Mouse (Mus musculus) stomach, embryonic 15.5 days (tissue): Measurements from ENCODE around the gene Nxph3. TPM values are rescaled to one million over a fixed set of nuclear protein-coding genes. Genes with fewer than 3 reads are reported as not detected.
"Not testable (repeated sequence)": the region's sequence is repeated elsewhere in the genome, so short reads cannot be mapped to it uniquely, and the experiment has no call there.

Experiments
- ATAC-seq: fragments of 200-750 bp; cut with Nextera tagmentation; 2 replicates; pipeline ENCODE4 v1.8.0; 2017; ENCODE audit warnings: low read depth, moderate number of reproducible peaks, moderate TSS enrichment; ENCODE audit not compliant: insufficient read depth, low FRiP score
- H3K27ac ChIP-seq: fragments of 300-500 bp; sonication (generic); 2 replicates; pipeline ENCODE4 v1.5.1; 2015; ENCODE audit warnings: mild to moderate bottlenecking, inconsistent platforms
- H3K27me3 ChIP-seq: fragments of 300-500 bp; sonication (generic); replicated peaks from 2 replicates; pipeline ENCODE4 v1.6.1; 2015; ENCODE audit warnings: inconsistent platforms
- H3K36me3 ChIP-seq: fragments of 300-500 bp; sonication (generic); 2 replicates; pipeline ENCODE4 v1.6.1; 2015; ENCODE audit warnings: inconsistent platforms
- H3K4me1 ChIP-seq: fragments of 300-500 bp; sonication (generic); 2 replicates; pipeline ENCODE4 v1.6.1; 2015; ENCODE audit warnings: inconsistent platforms
- H3K4me2 ChIP-seq: fragments of 300-500 bp; sonication (generic); 2 replicates; pipeline ENCODE4 v1.6.1; 2015; ENCODE audit warnings: mild to moderate bottlenecking, inconsistent platforms
- H3K4me3 ChIP-seq: fragments of 300-500 bp; sonication (generic); replicated peaks from 2 replicates; pipeline ENCODE4 v1.5.1; 2015; ENCODE audit warnings: inconsistent platforms
- H3K9ac ChIP-seq: fragments of 300-500 bp; sonication (generic); 2 replicates; pipeline ENCODE4 v1.6.1; 2015; ENCODE audit warnings: inconsistent platforms
- H3K9me3 ChIP-seq: fragments of 300-500 bp; sonication (generic); 2 replicates; pipeline ENCODE4 v1.6.1; 2016; ENCODE audit warnings: inconsistent platforms
- WGBS: fragments of 180-500 bp; shearing (Covaris S2); methylation state at CpG from one replicate; pipeline ENCODE4 v1.1.7; 2015; 5-methylcytosine and 5-hydroxymethylcytosine counted together
- polyA plus RNA-seq: library from polyadenylated mRNA; unstranded; fragments of >200 nt; fragmentation: Nextera tagmentation; extraction: Ambion mirVana; gene quantifications from 2 replicates; pipeline ENCODE4 v1.2.1, GENCODE M21; 2015

The Nxph3 gene
- polyA plus RNA-seq, 1 experiment from 2014 or later, result 0.83 TPM

DNA sequence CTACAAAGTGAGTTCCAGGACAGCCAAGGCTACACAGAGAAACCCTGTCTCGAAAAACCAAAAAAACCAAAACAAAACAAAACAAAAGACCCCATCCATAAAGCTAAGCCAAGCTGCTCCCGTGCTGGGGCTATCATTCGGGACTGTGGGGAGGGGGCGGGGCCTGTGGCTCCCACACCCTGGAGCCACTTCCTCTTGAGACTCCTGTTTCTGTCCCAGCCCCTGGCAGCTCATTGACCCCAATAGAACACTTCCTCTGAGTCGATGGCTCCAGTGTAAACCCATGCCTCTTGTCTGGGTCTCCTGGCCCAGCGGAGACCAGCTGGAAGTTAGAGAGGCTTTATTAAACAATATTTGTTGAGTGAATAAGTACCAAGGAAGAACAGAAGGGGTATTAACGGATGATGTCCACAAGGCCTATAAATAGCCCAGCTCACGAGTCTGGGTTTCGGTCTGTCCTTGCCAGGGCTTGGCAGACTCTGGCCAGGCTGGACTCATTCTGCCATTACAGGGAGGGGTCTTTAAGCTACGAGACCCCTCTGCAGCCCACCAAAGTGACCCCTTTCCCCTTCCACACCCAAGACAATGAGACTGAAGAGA, 10.7 kb downstream of the Nxph3 start:
- ATAC-seq, result no peak; the same call in 1 of the 2 replicates
- 45% methylated on average over 10 of the region's 10 CpGs for WGBS

DNA sequence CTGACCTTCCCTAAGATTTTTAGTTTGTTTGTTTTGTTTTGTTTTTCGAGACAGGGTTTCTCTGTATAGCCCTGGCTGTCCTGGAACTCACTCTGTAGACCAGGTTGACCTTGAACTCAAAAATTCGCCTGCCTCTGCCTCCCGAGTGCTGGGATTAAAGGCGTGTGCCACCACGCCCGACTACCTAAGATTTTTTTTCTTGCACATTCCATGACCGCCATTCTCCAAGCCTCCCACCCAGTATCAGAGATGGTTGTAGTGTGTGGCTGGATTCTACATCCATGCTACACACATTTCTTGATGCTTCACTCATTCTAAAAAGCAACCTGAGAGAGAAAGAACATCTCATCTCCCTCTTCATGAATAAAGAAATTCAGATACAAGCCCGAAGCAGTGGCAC, 12.5 kb downstream of the Nxph3 start:
- 78% methylated on average over 8 of the region's 8 CpGs for WGBS

More for the DNA sequence above, 10.7 kb downstream of the Nxph3 start:
- Histone ChIP-seq H3K9me3 (no peaks in the 10 kb centered on the region), H3K4me2 (no peak overlapping the region), H3K27ac (no peak overlapping the region), H3K9ac (no peak overlapping the region), H3K27me3 (no peaks in the 10 kb centered on the region), H3K4me1 (0 out of 2 replicates have a peak, but pooled peaks cover 6% of the 10 kb centered on the region), H3K36me3 (no peaks in the 10 kb centered on the region), H3K4me3 (no peak overlapping the region)

GRCm38 (mm10) chr11:95500836-95501235, 13.5 kb downstream of the Nxph3 start:
- no peak overlapping the region for H3K4me2 ChIP-seq
- 0 out of 2 replicates have a peak, but pooled peaks cover 6% of the 10 kb centered on the region for H3K4me1 ChIP-seq
- no peak overlapping the region for H3K27ac ChIP-seq
- WGBS, result 48% methylated on average over 3 of the region's 3 CpGs
- H3K27me3 ChIP-seq, result no peaks in the 10 kb centered on the region
- peaks cover 9% of the 10 kb centered on the region; the same call in 1 of the 2 replicates for H3K36me3 ChIP-seq
- ATAC-seq, result no peak
- no peaks in the 10 kb centered on the region for H3K9me3 ChIP-seq
- H3K4me3 ChIP-seq, result no peak overlapping the region
- no peak overlapping the region for H3K9ac ChIP-seq

More for the DNA sequence above, 12.5 kb downstream of the Nxph3 start:
- H3K4me1 ChIP-seq, H3K36me3 ChIP-seq, ATAC-seq, H3K27ac ChIP-seq, H3K27me3 ChIP-seq, H3K9me3 ChIP-seq, H3K4me2 ChIP-seq, H3K4me3 ChIP-seq, H3K9ac ChIP-seq: not testable (repeated sequence)

DNA sequence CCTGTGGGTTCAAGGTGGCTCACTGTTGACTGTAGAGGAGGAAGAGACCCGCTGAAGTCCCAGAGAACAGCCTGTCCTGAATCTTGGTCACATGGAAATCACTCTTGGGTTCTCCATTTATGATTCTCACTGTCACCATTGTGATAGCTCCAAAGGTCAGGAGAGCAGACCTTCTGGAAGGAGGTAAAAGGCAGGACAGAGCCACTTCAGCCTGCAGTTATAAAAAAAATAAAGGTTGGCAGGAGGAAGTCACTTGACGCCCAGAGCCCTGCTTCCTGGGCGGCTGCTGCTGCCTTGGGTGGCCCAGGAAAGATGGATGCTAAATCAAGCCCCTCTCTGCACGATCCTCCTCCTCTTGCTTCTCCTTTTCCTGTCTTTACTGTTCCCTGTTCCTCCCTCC, 14.0 kb downstream of the Nxph3 start:
- WGBS, result 46% methylated on average over 4 of the region's 4 CpGs
- no peaks in the 10 kb centered on the region for H3K27me3 ChIP-seq
- H3K9me3 ChIP-seq, result no peaks in the 10 kb centered on the region
- H3K4me3 ChIP-seq, result no peak overlapping the region
- H3K4me2 ChIP-seq, result no peak overlapping the region
- no peak for ATAC-seq
- H3K36me3 ChIP-seq, result peaks cover 10% of the 10 kb centered on the region; the same call in 1 of the 2 replicates
- no peak overlapping the region for H3K9ac ChIP-seq
- H3K27ac ChIP-seq, result no peak overlapping the region
- 0 out of 2 replicates have a peak, but pooled peaks cover 6% of the 10 kb centered on the region for H3K4me1 ChIP-seq

DNA sequence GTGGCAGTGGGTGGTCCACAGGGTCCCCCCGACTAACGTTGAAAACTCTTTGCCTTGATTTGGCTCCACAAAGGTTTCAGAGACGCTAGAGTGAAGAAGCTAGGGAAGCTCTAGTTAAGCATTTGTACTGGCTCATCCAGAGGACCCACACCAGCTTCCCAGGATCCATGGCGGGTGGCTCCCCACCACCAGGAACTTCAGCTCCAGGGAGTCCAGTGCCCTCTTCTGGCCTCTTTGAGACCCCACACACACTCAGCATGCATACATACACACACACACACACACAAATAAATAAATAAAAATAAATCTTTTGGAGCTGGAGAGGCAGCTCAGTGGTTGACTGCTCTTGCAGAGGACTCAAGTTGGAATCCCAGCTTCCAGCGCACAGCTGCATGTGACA, 16.4 kb downstream of the Nxph3 start:
- 92% methylated on average over 5 of the region's 5 CpGs for WGBS
- Histone ChIP-seq H3K4me3 (no peak overlapping the region), H3K4me1 (no peaks in the 10 kb centered on the region), H3K9ac (no peak overlapping the region), H3K4me2 (no peak overlapping the region), H3K36me3 (peaks cover 16% of the 10 kb centered on the region), H3K9me3 (no peaks in the 10 kb centered on the region), H3K27ac (no peak overlapping the region), H3K27me3 (no peaks in the 10 kb centered on the region)
- no peak for ATAC-seq

- H3K9me3 ChIP-seq, result no peaks in the 10 kb centered on the region
- peaks cover 18% of the 10 kb centered on the region for H3K36me3 ChIP-seq
- H3K9ac ChIP-seq, result no peak overlapping the region
- no peak overlapping the region for H3K4me2 ChIP-seq
- no peak for ATAC-seq
- H3K27me3 ChIP-seq, result no peaks in the 10 kb centered on the region
- no peak overlapping the region for H3K4me3 ChIP-seq
- H3K4me1 ChIP-seq, result no peaks in the 10 kb centered on the region
- H3K27ac ChIP-seq, result no peak overlapping the region
- WGBS, result 81% methylated on average over 9 of the region's 9 CpGs
These were observed 18.5 kb downstream of the Nxph3 start for GRCm38 (mm10) chr11:95495883-95496282.

- no peak for ATAC-seq
- H3K27me3 ChIP-seq, result no peaks in the 10 kb centered on the region
- H3K36me3 ChIP-seq, result peaks cover 29% of the 10 kb centered on the region
- no peak overlapping the region for H3K4me2 ChIP-seq
- 85% methylated on average over 3 of the region's 3 CpGs for WGBS
- no peak overlapping the region for H3K9ac ChIP-seq
- H3K4me3 ChIP-seq, result no peak overlapping the region
- H3K4me1 ChIP-seq, result no peaks in the 10 kb centered on the region
- no peak overlapping the region for H3K27ac ChIP-seq
- no peaks in the 10 kb centered on the region for H3K9me3 ChIP-seq
These were observed 20.0 kb downstream of the Nxph3 start for GRCm38 (mm10) chr11:95494374-95494773.

DNA sequence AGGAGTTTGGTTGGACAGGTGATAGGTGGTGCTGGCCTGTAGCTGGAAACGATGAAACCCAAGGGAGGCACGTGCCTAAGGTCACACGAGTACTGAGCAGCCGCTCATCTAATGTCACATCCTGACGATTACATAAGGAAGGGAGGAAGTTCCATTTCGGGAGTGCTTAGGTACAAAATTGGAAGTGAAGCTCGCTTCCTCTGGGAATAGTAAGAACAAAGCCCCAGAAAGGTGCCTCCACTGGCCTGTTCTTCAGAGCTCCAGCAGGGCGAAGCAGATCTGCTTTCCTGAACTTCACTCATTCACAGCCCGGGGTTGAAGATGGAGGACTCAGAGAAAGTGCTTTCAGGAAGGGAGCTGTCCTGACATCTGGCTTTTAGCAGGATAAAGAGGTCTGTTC, 20.4 kb downstream of the Nxph3 start:
- H3K4me2 ChIP-seq, result no peak overlapping the region
- H3K4me3 ChIP-seq, result no peak overlapping the region
- peaks cover 29% of the 10 kb centered on the region for H3K36me3 ChIP-seq
- H3K9me3 ChIP-seq, result no peaks in the 10 kb centered on the region
- WGBS, result 80% methylated on average over 9 of the region's 9 CpGs
- H3K27ac ChIP-seq, result no peak overlapping the region
- H3K9ac ChIP-seq, result no peak overlapping the region
- no peaks in the 10 kb centered on the region for H3K27me3 ChIP-seq
- no peak for ATAC-seq
- no peaks in the 10 kb centered on the region for H3K4me1 ChIP-seq

DNA sequence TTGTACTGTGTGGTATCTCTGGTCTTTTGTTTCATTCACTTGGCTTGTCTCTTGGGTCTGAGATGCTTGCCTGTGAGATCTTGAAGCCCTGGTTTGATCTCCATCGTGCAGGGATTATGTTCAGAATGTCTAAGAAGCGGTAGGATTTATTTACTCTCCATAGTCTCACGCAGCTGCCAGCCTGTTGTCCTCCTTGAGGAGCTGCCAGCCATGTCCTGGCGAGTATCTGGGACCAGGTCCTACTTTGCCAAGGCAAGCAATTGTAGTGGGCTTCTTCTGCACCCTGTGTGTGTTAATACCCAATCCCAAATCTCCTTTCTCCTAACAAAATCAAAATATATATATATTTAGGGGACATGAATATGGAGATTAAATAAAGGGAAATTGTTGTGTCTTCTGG, 21.4 kb downstream of the Nxph3 start:
- no peaks in the 10 kb centered on the region for H3K27me3 ChIP-seq
- no peak for ATAC-seq
- WGBS, result 83% methylated on average over 4 of the region's 4 CpGs

GRCm38 (mm10) chr11:95492256-95492655, 22.1 kb downstream of the Nxph3 start:
- WGBS, result 91% methylated on average over 4 of the region's 4 CpGs
- H3K4me2 ChIP-seq, result no peak overlapping the region
- no peak overlapping the region for H3K27ac ChIP-seq
- H3K9ac ChIP-seq, result no peak overlapping the region
- ATAC-seq, result no peak
- H3K9me3 ChIP-seq, result no peaks in the 10 kb centered on the region
- H3K36me3 ChIP-seq, result peaks cover 32% of the 10 kb centered on the region
- H3K27me3 ChIP-seq, result no peaks in the 10 kb centered on the region
- no peaks in the 10 kb centered on the region for H3K4me1 ChIP-seq
- H3K4me3 ChIP-seq, result no peak overlapping the region

More for the DNA sequence above, 21.4 kb downstream of the Nxph3 start:
- H3K27ac ChIP-seq, result no peak overlapping the region
- no peak overlapping the region for H3K9ac ChIP-seq
- H3K4me1 ChIP-seq, result no peaks in the 10 kb centered on the region
- peaks cover 36% of the 10 kb centered on the region for H3K36me3 ChIP-seq
- H3K4me2 ChIP-seq, result no peak overlapping the region
- no peak overlapping the region for H3K4me3 ChIP-seq
- H3K9me3 ChIP-seq, result no peaks in the 10 kb centered on the region

DNA sequence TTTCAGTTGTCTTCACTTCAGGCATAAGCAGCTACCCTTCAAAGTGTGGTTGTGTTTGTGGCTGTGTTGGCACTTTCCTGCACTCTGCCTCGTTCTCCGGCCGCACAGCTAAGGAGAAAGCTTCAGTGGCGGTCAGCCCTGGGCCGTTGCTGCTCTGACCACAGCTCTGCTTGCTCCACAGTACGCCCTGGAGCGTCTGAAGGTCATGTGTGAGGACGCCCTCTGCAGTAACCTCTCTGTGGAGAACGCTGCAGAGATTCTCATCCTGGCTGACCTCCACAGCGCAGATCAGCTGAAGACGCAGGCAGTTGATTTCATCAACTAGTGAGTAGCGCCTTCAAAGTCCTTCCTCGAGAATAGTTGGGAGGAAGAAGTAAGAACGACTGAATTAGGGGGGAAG, 24.3 kb downstream of the Nxph3 start:
- no peak overlapping the region for H3K9ac ChIP-seq
- no peaks in the 10 kb centered on the region for H3K4me1 ChIP-seq
- H3K27me3 ChIP-seq, result no peaks in the 10 kb centered on the region
- no peaks in the 10 kb centered on the region for H3K9me3 ChIP-seq
- H3K4me3 ChIP-seq, result no peak overlapping the region
- 88% methylated on average over 14 of the region's 14 CpGs for WGBS
- H3K27ac ChIP-seq, result no peak overlapping the region
- H3K36me3 ChIP-seq, result peaks cover 42% of the 10 kb centered on the region
- H3K4me2 ChIP-seq, result no peak overlapping the region
- no peak for ATAC-seq

DNA sequence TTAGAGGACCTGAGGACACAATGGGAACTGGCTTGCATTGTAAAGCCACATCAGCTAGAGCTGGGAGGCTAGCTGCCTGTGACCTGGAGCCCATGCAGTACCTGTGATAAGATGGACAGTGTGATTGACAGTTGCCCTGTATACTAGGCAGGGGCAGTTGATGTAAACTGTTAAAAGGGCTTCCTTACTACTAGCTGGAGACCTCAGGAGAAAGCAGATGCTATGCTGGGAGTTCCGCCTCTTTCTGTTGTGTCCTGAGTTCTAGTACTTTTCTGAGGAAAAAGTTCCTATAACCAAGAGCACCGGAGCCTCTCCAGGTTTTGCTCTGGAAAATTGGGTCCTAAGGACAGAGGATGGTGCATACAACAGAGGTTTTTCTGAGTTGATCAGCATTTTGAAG, 27.1 kb downstream of the Nxph3 start:
- Histone ChIP-seq H3K4me2 (no peak overlapping the region), H3K27ac (no peak overlapping the region), H3K4me1 (no peaks in the 10 kb centered on the region), H3K9me3 (no peaks in the 10 kb centered on the region), H3K4me3 (no peak overlapping the region), H3K36me3 (peaks cover 42% of the 10 kb centered on the region), H3K27me3 (no peaks in the 10 kb centered on the region), H3K9ac (no peak overlapping the region)
- 97% methylated on average over 2 of the region's 2 CpGs for WGBS
- no peak for ATAC-seq

DNA sequence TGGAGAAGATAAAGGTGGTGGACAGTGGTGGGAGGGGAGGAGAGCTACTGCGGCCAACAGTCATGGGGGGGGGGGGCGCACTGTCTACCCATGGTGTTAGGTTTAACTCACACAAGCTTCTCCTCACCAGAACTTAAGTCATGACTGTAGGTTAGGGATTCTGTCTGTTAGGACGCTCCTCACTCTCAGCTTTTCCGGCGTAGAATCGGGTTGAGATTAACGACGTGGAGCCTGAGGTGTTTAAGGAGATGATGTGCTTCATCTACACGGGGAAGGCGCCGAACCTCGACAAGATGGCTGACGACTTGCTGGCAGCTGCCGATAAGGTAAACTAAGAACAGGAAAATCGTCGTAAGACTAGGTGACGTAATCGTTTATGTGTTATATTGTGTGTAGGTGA, 28.7 kb downstream of the Nxph3 start:
- Histone ChIP-seq H3K4me2 (no peak overlapping the region), H3K36me3 (peaks cover 38% of the 10 kb centered on the region), H3K4me1 (no peaks in the 10 kb centered on the region), H3K27ac (no peak overlapping the region), H3K4me3 (no peak overlapping the region), H3K9ac (no peak overlapping the region), H3K27me3 (no peaks in the 10 kb centered on the region), H3K9me3 (no peaks in the 10 kb centered on the region)
- 92% methylated on average over 18 of the region's 18 CpGs for WGBS
- ATAC-seq, result no peak
